Mouse (Mus musculus) lung, embryonic 14.5 days (tissue): ENCODE results near the gene Phlpp2. TPM values are rescaled to one million over a fixed set of nuclear protein-coding genes. Genes with fewer than 3 reads are reported as not detected.

Experiments used
- ATAC-seq: fragments of 200-750 bp; cut with Nextera tagmentation; 2 replicates; pipeline ENCODE4 v1.8.0; 2017; ENCODE audit warnings: mild to moderate bottlenecking, moderate TSS enrichment, moderate library complexity; ENCODE audit not compliant: insufficient read depth
- DNase-seq: peaks from one replicate; pipeline ENCODE4 v3.0.0-alpha.2; 2015
- H3K27ac ChIP-seq: fragments of 300-500 bp; sonication (generic); 2 replicates; pipeline ENCODE4 v1.5.1; 2014; ENCODE audit warnings: low read depth, mild to moderate bottlenecking, moderate library complexity
- H3K27me3 ChIP-seq: fragments of 300-500 bp; sonication (generic); 2 replicates; pipeline ENCODE4 v1.6.1; 2014; ENCODE audit warnings: low read length, control low read depth; ENCODE audit not compliant: insufficient read depth
- H3K36me3 ChIP-seq: fragments of 300-500 bp; sonication (generic); 2 replicates; pipeline ENCODE4 v1.6.1; 2014; ENCODE audit warnings: control low read depth; ENCODE audit not compliant: insufficient read depth
- H3K4me1 ChIP-seq: fragments of 300-500 bp; sonication (generic); 2 replicates; pipeline ENCODE4 v1.6.1; 2014; ENCODE audit warnings: antibody characterized with exemption, control low read depth; ENCODE audit not compliant: insufficient read depth
- H3K4me2 ChIP-seq: fragments of 300-500 bp; sonication (generic); 2 replicates; pipeline ENCODE4 v1.6.1; 2014; ENCODE audit warnings: mild to moderate bottlenecking
- H3K4me3 ChIP-seq: fragments of 300-500 bp; sonication (generic); 2 replicates; pipeline ENCODE4 v1.5.1; 2014; ENCODE audit warnings: low read depth, low read length
- H3K9ac ChIP-seq: fragments of 300-500 bp; sonication (generic); 2 replicates; pipeline ENCODE4 v1.6.1; 2014
- H3K9me3 ChIP-seq: fragments of 300-500 bp; sonication (generic); 2 replicates; pipeline ENCODE4 v1.6.1; 2016; ENCODE audit warnings: low read depth, low read length, control low read depth
- CTCF ChIP-seq: IDR thresholded peaks from 2 replicates; pipeline ENCODE4 v1.5.1; 2016; ENCODE audit warnings: antibody characterized with exemption, low read depth
- WGBS: fragments of 180-500 bp; shearing (Covaris S2); extraction: QIAGEN DNeasy Blood & Tissue Kit; methylation state at CpG from one replicate; pipeline ENCODE4 v1.1.7; 2014; 5-methylcytosine and 5-hydroxymethylcytosine counted together
- polyA plus RNA-seq: library from polyadenylated mRNA; unstranded; fragments of >200 nt; fragmentation: Nextera tagmentation; extraction: Ambion mirVana; gene quantifications from 2 replicates; pipeline ENCODE4 v1.2.1, GENCODE M21; 2014

Phlpp2 gene
- polyA plus RNA-seq, 1 experiment from 2014 or later = 4.4 TPM

GRCm38 (mm10) chr8:109961693-109962367 lies 93.5 kb downstream of the Phlpp2 start, which contains the start of gene Marveld3:
TSS of gene Marveld3 (minus strand) at chr8:109962203.
- peak within 1 kb of the TSS; percentile 44 for H3K4me3 ChIP-seq
- peak; percentile 89 for TF ChIP-seq CTCF
- WGBS = 3% methylated on average over 64 of the region's 64 CpGs
- no peak within 1 kb of the TSS for H3K27ac ChIP-seq
- H3K9me3 ChIP-seq = no peaks in the 10 kb centered on the region
- DNase-seq (peak; percentile 77), ATAC-seq (peak; percentile 35; the same call in 1 of the 2 replicates)
- peak within 1 kb of the TSS; percentile 63 for H3K4me2 ChIP-seq
- peaks cover 16% of the 10 kb centered on the region for H3K27me3 ChIP-seq
- peak within 1 kb of the TSS; percentile 52 for H3K9ac ChIP-seq
- H3K4me1 ChIP-seq = peaks cover 7% of the 10 kb centered on the region
- no peaks in the 10 kb centered on the region for H3K36me3 ChIP-seq

- no peaks in the 10 kb centered on the region for H3K9me3 ChIP-seq
- no peak overlapping the region for H3K4me3 ChIP-seq
- H3K4me2 ChIP-seq = no peak overlapping the region
- WGBS = 67% methylated on average over 9 of the region's 9 CpGs
- no peaks in the 10 kb centered on the region for H3K36me3 ChIP-seq
- H3K9ac ChIP-seq = no peak overlapping the region
- no peak overlapping the region for H3K27ac ChIP-seq
- H3K4me1 ChIP-seq = no peaks in the 10 kb centered on the region; the same call in none of the 2 replicates
- no peak for ATAC-seq
- DNase-seq = no peak
- peaks cover 16% of the 10 kb centered on the region for H3K27me3 ChIP-seq
- no peak for TF ChIP-seq CTCF
Observed at GRCm38 (mm10) chr8:109962896-109963295, 94.6 kb downstream of the Phlpp2 start.

GRCm38 (mm10) chr8:109963421-109963820 lies 95.1 kb downstream of the Phlpp2 start:
- Histone ChIP-seq H3K9ac (no peak overlapping the region), H3K27ac (no peak overlapping the region), H3K36me3 (no peaks in the 10 kb centered on the region), H3K4me1 (no peaks in the 10 kb centered on the region; the same call in 1 of the 2 replicates), H3K4me3 (no peak overlapping the region), H3K27me3 (peaks cover 20% of the 10 kb centered on the region), H3K9me3 (no peaks in the 10 kb centered on the region), H3K4me2 (no peak overlapping the region)
- WGBS = 48% methylated on average over 13 of the region's 13 CpGs
- peak; percentile 34 for DNase-seq
- no peak for TF ChIP-seq CTCF
- no peak for ATAC-seq

GRCm38 (mm10) chr8:109964106-109964505 lies 95.8 kb downstream of the Phlpp2 start:
- Histone ChIP-seq H3K27me3 (peaks cover 26% of the 10 kb centered on the region), H3K27ac (no peak overlapping the region), H3K4me3 (no peak overlapping the region), H3K36me3 (no peaks in the 10 kb centered on the region), H3K4me1 (no peaks in the 10 kb centered on the region; the same call in 1 of the 2 replicates), H3K9ac (no peak overlapping the region), H3K9me3 (no peaks in the 10 kb centered on the region), H3K4me2 (no peak overlapping the region)
- ATAC-seq (no peak), DNase-seq (no peak)
- no peak for TF ChIP-seq CTCF
- 63% methylated on average over 4 of the region's 4 CpGs for WGBS

- Histone ChIP-seq H3K36me3 (no peaks in the 10 kb centered on the region), H3K9me3 (no peaks in the 10 kb centered on the region), H3K9ac (no peak overlapping the region), H3K4me3 (no peak overlapping the region), H3K4me1 (no peaks in the 10 kb centered on the region), H3K4me2 (no peak overlapping the region), H3K27me3 (peaks cover 16% of the 10 kb centered on the region), H3K27ac (no peak overlapping the region)
- 0 out of 2 replicates have a peak, but pooled peaks have one; percentile 17 for TF ChIP-seq CTCF
- WGBS = 48% methylated on average over 10 of the region's 10 CpGs
- DNase-seq (no peak), ATAC-seq (no peak)
Observed at GRCm38 (mm10) chr8:109968837-109969236, 100.5 kb downstream of the Phlpp2 start.

GRCm38 (mm10) chr8:109970323-109970722 lies 102.0 kb downstream of the Phlpp2 start:
- Histone ChIP-seq H3K4me2 (no peak overlapping the region), H3K27ac (no peak overlapping the region), H3K27me3 (peaks cover 16% of the 10 kb centered on the region), H3K36me3 (no peaks in the 10 kb centered on the region), H3K9ac (no peak overlapping the region), H3K4me3 (no peak overlapping the region), H3K4me1 (no peaks in the 10 kb centered on the region), H3K9me3 (no peaks in the 10 kb centered on the region)
- ATAC-seq (peak; percentile 38; the same call in 1 of the 2 replicates), DNase-seq (peak; percentile 78)
- 5% methylated on average over 9 of the region's 9 CpGs for WGBS
- TF ChIP-seq CTCF = peak; percentile 83

- H3K36me3 ChIP-seq = no peaks in the 10 kb centered on the region
- DNase-seq (no peak), ATAC-seq (no peak)
- no peak overlapping the region for H3K27ac ChIP-seq
- H3K4me1 ChIP-seq = no peaks in the 10 kb centered on the region
- no peak for TF ChIP-seq CTCF
- no peak overlapping the region for H3K9ac ChIP-seq
- no peak overlapping the region for H3K4me2 ChIP-seq
- 76% methylated on average over 4 of the region's 4 CpGs for WGBS
- H3K9me3 ChIP-seq = no peaks in the 10 kb centered on the region
- peaks cover 16% of the 10 kb centered on the region for H3K27me3 ChIP-seq
- no peak overlapping the region for H3K4me3 ChIP-seq
Observed at GRCm38 (mm10) chr8:109972901-109973300, 104.6 kb downstream of the Phlpp2 start.
